Mouse (Mus musculus) T-helper 2 cell (primary cell): Measurements from ENCODE around the gene Atrn.

Experiments used
- in situ Hi-C: fragments of 300-600 bp; cut with MboI, MseI; formaldehyde crosslinking; loops from one replicate; pipeline ENCODE4 v1.15.1; 2025; ENCODE audit warnings: high pct_unique_total_duplicates

Gene Atrn

GRCm38 (mm10) chr2:131038675-131039074 is 132.4 kb downstream of the Atrn start:
- in situ Hi-C loops, result no loop called here

- in situ Hi-C loops, result no loop called here
Measured at GRCm38 (mm10) chr2:131040854-131041825, 134.8 kb downstream of the Atrn start.

GRCm38 (mm10) chr2:131042988-131043387 is 136.7 kb downstream of the Atrn start, which contains the start of gene Gfra4:
TSS of gene Gfra4 (minus strand) at chr2:131043088.
- in situ Hi-C loops, result no loop called here

DNA sequence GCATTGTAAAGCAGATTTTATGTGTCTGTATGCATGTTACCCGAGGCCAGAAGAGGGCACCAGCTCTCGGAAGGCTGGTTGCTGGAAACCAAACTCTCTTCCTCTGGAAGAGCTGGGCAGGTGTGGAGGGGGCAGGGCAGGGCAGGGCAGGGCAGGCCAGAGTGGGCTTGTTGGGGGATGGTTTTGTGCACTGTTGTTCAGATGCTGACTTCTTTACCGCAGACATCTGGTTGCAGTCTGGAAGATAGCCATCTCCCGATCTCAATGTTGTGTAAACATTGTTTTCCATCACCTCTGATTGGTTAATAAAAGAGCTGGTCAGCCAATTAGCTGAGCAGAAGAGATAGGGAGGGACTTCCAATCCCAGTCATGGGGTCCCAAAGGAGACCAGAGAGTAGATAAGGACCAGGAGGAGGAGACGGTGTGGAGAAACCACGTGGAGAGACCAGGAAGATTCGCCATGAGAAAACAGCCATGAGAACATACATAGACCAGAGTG is 138.1 kb downstream of the Atrn start:
- in situ Hi-C loops, result no loop called here

DNA sequence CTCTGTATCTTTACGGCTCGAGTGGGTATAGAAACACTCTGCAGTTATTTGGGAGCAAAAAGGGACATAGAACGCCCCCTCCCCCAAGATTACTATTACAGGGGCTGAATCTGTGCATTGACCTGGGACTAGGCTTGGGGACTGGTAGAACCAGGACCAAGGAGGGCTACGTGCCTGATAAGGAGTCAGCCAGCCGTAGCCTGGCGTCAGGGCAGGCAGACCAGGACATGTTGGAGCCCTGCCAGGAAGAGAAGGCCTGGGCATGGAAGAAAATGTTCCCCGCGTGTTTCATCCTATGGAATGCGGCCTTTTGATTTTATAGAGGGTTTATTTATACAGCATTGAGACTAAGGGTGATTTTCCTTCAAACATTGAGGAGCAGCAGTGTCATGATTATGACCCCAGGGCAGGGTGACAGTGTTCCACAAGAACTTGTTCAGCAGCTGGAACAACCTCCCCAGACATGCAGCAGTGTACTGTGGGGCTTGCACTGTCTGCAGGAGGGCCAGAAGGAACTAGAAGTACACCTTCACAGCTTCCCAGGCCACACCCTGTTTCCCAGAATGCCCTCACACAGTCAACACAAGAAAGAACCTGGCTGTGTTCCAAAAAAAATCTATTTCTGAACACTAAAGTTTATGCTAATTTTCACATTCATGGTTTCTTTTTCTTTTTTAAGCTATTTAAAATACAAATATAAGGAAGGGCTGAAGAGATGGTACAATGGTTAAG is 138.9 kb downstream of the Atrn start:
- in situ Hi-C loops, result no loop called here

DNA sequence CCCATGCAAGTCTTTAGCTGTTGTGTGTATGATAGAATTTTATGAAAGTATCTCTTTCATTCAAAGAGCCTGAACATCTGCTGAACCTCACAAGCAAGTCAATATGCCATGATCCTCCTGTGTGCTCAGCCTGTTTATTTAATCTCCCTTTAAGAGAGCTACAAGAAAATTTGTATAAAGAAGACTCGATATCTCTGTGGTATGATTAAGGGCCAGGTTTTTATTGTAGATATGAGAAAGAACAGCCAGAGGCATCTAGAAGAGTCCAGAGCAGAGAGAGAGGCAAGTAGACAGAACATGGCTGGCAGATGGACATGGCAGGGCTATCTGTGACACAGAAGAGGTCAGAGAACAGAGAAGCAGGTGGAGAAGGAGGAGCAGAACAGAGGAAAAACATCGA is 139.7 kb downstream of the Atrn start:
- in situ Hi-C loops, result no loop called here

DNA sequence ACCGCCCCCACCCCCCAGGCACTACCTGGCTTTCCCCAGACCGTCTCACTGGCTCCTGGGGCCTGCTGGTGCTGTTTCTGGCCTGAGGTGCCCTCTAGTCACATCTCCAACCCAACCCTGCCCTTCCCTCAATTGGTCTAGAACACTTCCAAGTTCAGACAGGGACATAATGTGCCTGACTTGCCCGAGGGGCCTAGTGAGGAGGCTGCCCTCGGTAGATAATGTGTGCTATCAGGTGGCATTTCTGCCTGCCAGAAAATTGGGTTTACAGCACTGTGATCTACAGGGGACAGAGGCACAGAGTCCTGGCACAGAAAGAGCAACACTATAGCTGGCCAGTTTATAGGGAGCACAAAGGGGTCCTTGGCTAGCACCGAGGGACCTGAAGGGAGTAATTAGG is 145.7 kb downstream of the Atrn start:
- in situ Hi-C loops, result no loop called here

DNA sequence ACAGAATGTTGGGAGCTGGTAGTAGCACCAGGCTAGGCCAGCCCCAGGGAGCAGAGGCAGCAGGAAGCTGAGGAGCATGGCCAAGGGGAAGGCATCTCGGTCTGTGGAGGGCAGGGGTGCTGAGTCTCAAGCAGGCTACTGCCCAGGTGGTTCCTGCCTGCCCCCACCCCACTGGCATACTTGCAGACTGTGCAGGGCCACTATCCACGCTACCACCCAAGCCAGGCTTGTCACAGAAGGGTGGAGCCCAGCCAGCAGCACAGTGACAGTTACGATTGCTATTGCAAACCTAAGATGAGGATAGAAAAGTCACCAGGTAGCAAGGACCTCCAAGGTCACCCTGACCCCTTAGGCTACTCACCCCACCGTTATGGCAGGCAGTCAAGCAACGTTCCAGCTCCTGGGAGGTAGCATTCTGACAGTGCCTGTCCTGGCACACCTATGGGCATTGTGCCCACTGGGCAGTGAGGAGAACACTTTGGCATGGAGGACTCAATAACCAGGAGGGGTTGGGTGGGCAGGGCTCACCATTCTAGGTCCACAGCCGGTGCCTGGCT is 146.6 kb downstream of the Atrn start:
- in situ Hi-C loops, result no loop called here

DNA sequence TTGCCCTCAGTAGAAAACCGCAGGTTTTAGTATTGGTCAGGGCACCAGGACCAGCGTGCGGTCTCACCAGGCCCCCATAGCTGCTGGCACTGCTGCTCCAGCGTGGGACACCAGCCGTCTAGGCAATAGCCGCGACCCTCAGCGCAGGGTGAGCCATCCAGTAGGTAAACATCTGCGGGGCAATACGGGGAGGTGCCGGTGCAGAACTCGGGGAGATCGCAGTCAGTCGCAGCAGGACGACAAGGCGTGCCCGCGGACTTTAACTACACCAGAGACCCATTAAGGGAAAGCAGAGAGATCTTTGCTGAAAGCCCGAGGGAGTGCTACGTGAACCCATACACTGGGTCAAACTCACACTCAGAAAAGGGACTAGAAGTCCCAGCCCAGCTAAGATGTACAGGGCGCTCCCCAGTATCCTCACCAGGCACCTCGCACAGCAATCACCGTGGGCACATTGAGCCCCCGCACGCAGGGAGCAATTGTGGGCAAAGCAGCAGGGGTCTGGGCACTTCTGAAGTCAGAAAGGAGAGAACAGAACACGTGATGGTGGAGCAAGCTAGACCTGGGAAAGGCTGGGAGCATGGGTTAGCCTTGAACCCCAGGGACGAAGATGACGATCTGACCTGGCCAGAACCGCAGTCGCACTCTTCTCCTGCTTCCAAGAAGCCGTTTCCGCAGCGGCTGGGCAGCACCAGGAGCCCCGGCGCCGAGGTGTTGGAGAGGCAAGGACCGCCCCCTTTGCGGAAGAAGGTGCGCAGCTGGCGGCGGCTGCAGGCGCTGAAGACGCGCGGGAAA is 147.8 kb downstream of the Atrn start:
- in situ Hi-C loops, result no loop called here

DNA sequence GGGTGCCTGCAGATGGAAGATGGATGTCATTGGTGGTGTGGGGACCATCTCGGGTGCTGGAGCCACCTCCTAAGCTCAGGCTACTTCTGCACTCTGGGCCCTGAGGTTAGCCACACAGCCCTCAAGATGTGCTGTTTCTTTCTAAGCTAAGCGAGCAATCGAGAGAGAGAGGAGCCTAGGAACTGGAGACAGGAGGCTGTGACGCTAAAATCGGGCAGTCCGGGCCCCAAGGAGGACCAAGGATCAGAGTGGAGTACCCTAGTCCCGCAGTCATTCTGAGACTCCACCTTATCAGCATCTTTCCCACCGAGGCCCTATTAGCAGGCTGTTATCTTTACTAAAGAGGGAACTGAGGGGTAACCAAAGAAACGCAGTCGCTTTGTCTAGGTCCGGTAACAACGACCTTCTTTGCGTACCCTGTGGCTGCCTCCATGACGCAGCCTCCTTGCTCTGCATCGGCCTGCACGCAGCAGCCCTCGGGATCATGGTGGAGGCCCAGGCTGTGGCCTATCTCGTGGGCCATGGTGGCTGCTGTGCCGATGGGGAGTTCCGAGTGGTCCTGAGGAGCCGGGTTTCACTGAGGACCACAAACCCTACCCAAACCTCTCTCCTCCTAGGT is 148.5 kb downstream of the Atrn start:
- in situ Hi-C loops, result no loop called here

- in situ Hi-C loops, result no loop called here
Measured at GRCm38 (mm10) chr2:131055631-131056030, 149.3 kb downstream of the Atrn start.

DNA sequence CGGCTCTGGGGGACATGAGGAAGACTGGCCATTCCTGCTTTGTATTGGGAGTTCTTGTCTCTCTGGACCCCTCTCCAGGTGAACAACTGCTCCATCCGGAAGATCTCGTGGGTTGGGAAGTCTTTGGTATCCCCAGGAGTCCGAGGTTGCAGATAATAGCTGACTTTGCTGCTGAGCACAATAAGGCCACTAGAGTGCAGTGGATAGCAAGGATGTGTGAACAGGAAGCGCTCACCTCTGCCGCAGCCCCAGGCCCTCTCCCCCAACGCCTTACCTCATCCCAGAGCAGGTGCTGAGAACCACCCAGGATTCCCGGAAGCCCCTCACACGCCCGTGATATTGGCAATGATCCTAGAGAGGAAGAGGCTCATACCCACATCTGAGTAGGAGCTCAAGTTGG is 149.9 kb downstream of the Atrn start:
- in situ Hi-C loops, result no loop called here

- in situ Hi-C loops, result no loop called here
Measured at GRCm38 (mm10) chr2:131058672-131059071, 152.4 kb downstream of the Atrn start.

- in situ Hi-C loops, result no loop called here
Measured at GRCm38 (mm10) chr2:131059377-131059776, 153.1 kb downstream of the Atrn start.

GRCm38 (mm10) chr2:131059781-131060540 is 153.7 kb downstream of the Atrn start:
- in situ Hi-C loops, result no loop called here

DNA sequence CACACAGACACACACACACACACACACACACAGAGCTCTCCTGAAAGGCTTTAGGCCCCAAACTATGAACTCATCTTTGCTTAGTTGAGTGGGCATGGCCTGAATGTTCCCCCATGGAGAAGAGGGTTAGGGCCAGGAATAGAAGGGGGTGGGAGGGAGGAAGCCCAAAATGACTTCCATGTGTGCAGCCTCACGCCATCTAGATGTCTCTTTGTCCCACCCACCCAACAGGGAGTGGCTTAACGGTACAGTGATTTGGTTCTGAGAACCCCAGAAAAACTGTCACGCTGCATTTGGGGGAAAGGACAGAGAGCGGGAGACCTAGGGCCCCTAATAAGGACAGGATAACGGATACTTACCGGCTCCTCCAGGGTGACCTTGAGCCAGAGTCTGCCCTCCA is 154.5 kb downstream of the Atrn start:
- in situ Hi-C loops, result no loop called here

GRCm38 (mm10) chr2:131061607-131062006 is 155.3 kb downstream of the Atrn start:
- in situ Hi-C loops, result no loop called here

- in situ Hi-C loops, result no loop called here
Measured at GRCm38 (mm10) chr2:131063404-131063864, 157.1 kb downstream of the Atrn start, which contains the start of gene Adam33. TSS of gene Adam33 (minus strand) at chr2:131063814.

DNA sequence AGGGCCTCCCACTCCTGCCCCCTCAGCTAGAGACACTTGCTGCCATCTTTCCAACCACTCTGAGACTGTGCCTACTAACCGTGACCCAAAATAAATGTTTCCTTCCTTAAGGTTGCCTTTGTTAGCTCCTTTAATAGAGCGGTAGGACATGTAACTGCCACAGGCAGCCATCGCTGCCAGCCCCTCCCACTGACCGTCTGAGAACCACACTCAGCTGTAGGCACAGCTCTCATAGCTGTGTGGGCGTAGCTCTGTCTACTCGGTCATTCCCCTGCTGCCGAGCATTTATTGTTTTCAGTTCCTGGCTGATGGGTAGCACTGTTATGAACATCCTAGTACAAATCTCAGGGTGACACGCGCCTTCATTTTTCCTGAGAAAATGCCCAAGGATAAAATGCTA is 160.0 kb downstream of the Atrn start:
- in situ Hi-C loops, result no loop called here

DNA sequence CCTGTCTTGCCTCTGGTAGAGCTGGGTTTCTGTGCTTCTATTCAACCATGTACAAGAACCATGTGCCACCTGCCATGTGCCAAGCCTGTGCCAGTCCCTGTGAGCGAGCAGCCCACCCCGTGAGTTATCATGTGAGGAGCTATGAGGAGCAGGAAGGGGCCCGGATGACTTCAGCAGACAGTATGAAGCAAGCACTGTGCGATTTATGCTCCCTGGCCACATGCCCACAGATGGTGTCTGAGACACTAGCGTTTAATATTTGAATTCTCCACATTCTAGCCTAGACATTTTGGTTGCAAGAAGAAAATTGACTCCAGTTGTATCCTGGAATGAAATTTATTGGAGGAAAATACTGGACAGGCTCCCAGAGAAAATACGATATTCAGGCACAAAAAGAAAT is 161.2 kb downstream of the Atrn start:
- in situ Hi-C loops, result no loop called here
